Mouse (Mus musculus) MEL-GATA-1-ER (cell line): Measurements from ENCODE around the gene Tmem8.
A peak's percentile ranks its signal among the peaks of the same experiment; 100 is the strongest.

Experiments
- DNase-seq: peaks from one replicate; pipeline ENCODE4 v3.0.0-alpha.2; 2012; ENCODE audit warnings: low read depth; ENCODE audit errors: extremely low read depth

Gene Tmem8

GRCm38 (mm10) chr17:26138901-26139381 is 25.8 kb downstream of the Tmem8 start:
- no peak for DNase-seq

- DNase-seq, result no peak
These were observed 29.7 kb downstream of the Tmem8 start for GRCm38 (mm10) chr17:26142796-26143195.

- no peak for DNase-seq
These were observed 30.3 kb downstream of the Tmem8 start for GRCm38 (mm10) chr17:26143386-26143785.

GRCm38 (mm10) chr17:26149056-26149455 is 36.0 kb downstream of the Tmem8 start:
- no peak for DNase-seq

GRCm38 (mm10) chr17:26151886-26152630 is 39.0 kb downstream of the Tmem8 start:
- no peak for DNase-seq

- DNase-seq, result no peak
These were observed 49.6 kb downstream of the Tmem8 start for GRCm38 (mm10) chr17:26162736-26163135.

GRCm38 (mm10) chr17:26168039-26168438 is 54.9 kb downstream of the Tmem8 start:
- DNase-seq, result peak; percentile 31
